In genomic region chr1:161977331-161977730, GRCm38 (mm10) we compare ENCODE assay signal across 22 mouse cellular contexts. TPM values are rescaled to one million over a fixed set of nuclear protein-coding genes. Genes with fewer than 3 reads are reported as not detected.
A peak's percentile ranks its signal among the peaks of the same experiment; 100 is the strongest.
DNase-seq lines count a peak whose midpoint lies in the region; ATAC-seq and TF ChIP-seq lines count a peak whose summit lies in the region.
"Had no signal": no experiment of that assay in that cellular context is flagged by ENCODE, and none has a peak within 500 bp of the region (broad histone marks: within the 10 kb centered on the region; RNA-seq: fewer than 3 reads in every experiment).

No protein-coding gene starts in this region.

- H3K4me1 ChIP-seq in kidney, embryonic 16.5 days (ENCODE audit: insufficient read depth, low read length), result peaks cover 45% of the 10 kb centered on the region
- H3K4me1 ChIP-seq in limb, embryonic 11.5 days (ENCODE audit: control insufficient read depth, insufficient read depth, low read length), result peaks cover 18% of the 10 kb centered on the region

- intact Hi-C loops in gastrocnemius, adult 2 months (cut with DNase I), result loop anchor here (10.0 kb wide), 1 partner anchor 223 kb away; no protein-coding TSS in a partner anchor

- no peak overlapping the region for H3K9ac ChIP-seq in kidney, embryonic 16.5 days (replicated peaks; ENCODE audit: low read length)
- no peak overlapping the region for H3K9ac ChIP-seq in limb, embryonic 11.5 days (ENCODE audit: low read length)

- peak; percentile 56 for DNase-seq in gastrocnemius, adult 2 months
- DNase-seq in gastrocnemius, postnatal 4 days (ENCODE audit: low spot score in 2 of 2), result no peak
- no peak for DNase-seq in kidney, postnatal 10 days
- peak; percentile 91 for DNase-seq in adipocyte (ENCODE audit: low spot score)
- no peak for DNase-seq in limb, embryonic 11.5 days (ENCODE audit: low spot score)
- DNase-seq in thymus, postnatal 10 days (ENCODE audit: low spot score in 2 of 2), result no peak
- DNase-seq in spleen, postnatal 4 days (ENCODE audit: low spot score in 2 of 2), result no peak
- DNase-seq: cerebellum, adult 18-20 months; kidney, postnatal 36 days; lung, adult 18-20 months; right cerebral cortex, adult 18-20 months; thymus, adult 2 months had no signal

- TF ChIP-seq CTCF in gastrocnemius, adult 2 months (IDR thresholded peaks at IDR 0.05), result no peak

- no peaks in the 10 kb centered on the region for H3K36me3 ChIP-seq in kidney, embryonic 16.5 days (ENCODE audit: insufficient read depth, low read length)
- no peaks in the 10 kb centered on the region for H3K36me3 ChIP-seq in limb, embryonic 11.5 days (ENCODE audit: control insufficient read depth, insufficient read depth, low read length)

- H3K27ac ChIP-seq in gastrocnemius, adult 2 months, result peak overlapping the region; percentile 38
- H3K27ac ChIP-seq in kidney, embryonic 16.5 days (ENCODE audit: low read length), result 0 out of 2 replicates have a peak overlapping the region, but pooled peaks have one; percentile 24
- peak overlapping the region; percentile 60 for H3K27ac ChIP-seq in limb, embryonic 11.5 days (replicated peaks; ENCODE audit: low read depth, low read length)

- H3K4me2 ChIP-seq in kidney, embryonic 16.5 days (replicated peaks; ENCODE audit: low read depth, low read length), result no peak overlapping the region
- H3K4me2 ChIP-seq in limb, embryonic 11.5 days (ENCODE audit: low read depth, severe bottlenecking), result no peak overlapping the region

- no peak for ATAC-seq in kidney, embryonic 16.5 days (ENCODE audit: low FRiP score, low TSS enrichment)
- ATAC-seq in limb, embryonic 11.5 days (ENCODE audit: insufficient number of reproducible peaks, low FRiP score, low TSS enrichment, low read depth), result no peak

- no peak overlapping the region for H3K4me3 ChIP-seq in gastrocnemius, adult 2 months
- H3K4me3 ChIP-seq in kidney, embryonic 16.5 days (ENCODE audit: low read length), result no peak overlapping the region
- no peak overlapping the region for H3K4me3 ChIP-seq in limb, embryonic 11.5 days (ENCODE audit: low read depth, low read length)

- WGBS in kidney, embryonic 16.5 days, result 53% methylated on average over 4 of the region's 4 CpGs
- 72% methylated on average over 4 of the region's 4 CpGs for WGBS in limb, embryonic 11.5 days

- H3K9me3 ChIP-seq in kidney, embryonic 16.5 days (ENCODE audit: low read length), result no peaks in the 10 kb centered on the region
- no peaks in the 10 kb centered on the region for H3K9me3 ChIP-seq in limb, embryonic 11.5 days (ENCODE audit: control insufficient read depth, low read length)

- no peaks in the 10 kb centered on the region for H3K27me3 ChIP-seq in kidney, embryonic 16.5 days (ENCODE audit: insufficient read depth, low read length)
- no peaks in the 10 kb centered on the region for H3K27me3 ChIP-seq in limb, embryonic 11.5 days (ENCODE audit: control insufficient read depth, insufficient read depth, low read length)

RNA-seq across cellular contexts. Expression of gene 4930558K02Rik, which starts 2.1 kb away (rescaled TPM):
- total RNA-seq in gastrocnemius, adult 2 months (2021), result not detected
- under 1 TPM in 1 of 2 experiments, not detected in 1; 0.29 TPM for total RNA-seq in gastrocnemius, postnatal 4 days (2021)
- not detected in 2 replicates for polyA plus RNA-seq in kidney, embryonic 16.5 days (2015; fragmentation: Nextera tagmentation; extraction: Ambion mirVana)
- polyA plus RNA-seq in limb, embryonic 11.5 days (2014; fragmentation: Nextera tagmentation; extraction: Ambion mirVana), result not detected in 2 replicates
- total RNA-seq: layer of hippocampus, postnatal 14 days; left cerebral cortex, postnatal 36 days; megakaryocyte progenitor cell, adult 5-6 weeks; MEL; monocyte, adult 5-6 weeks had no signal
- polyA plus RNA-seq: brain, embryonic 14.5 days; C2C12; hindbrain, embryonic 11.5 days; intestine, postnatal 0 days; thymus, adult 2 months had no signal

RNA-seq across cellular contexts. Expression of gene Pigc, which starts 8.3 kb away (rescaled TPM):
- 10 to 100 TPM; 14.4 to 15.6 TPM for total RNA-seq in gastrocnemius, adult 2 months (2021)
- 10 to 100 TPM; 18.8 to 21.0 TPM for total RNA-seq in gastrocnemius, postnatal 4 days (2021)
- 42.5 and 46.7 TPM in 2 replicates for polyA plus RNA-seq in kidney, embryonic 16.5 days (2015; fragmentation: Nextera tagmentation; extraction: Ambion mirVana)
- 46.6 and 49.8 TPM in 2 replicates for polyA plus RNA-seq in limb, embryonic 11.5 days (2014; fragmentation: Nextera tagmentation; extraction: Ambion mirVana)

Comparison
In these comparisons a context has a peak if more than half of its experiments do, and no peak if none do; other contexts are left out.
1. DNase-seq: peak in gastrocnemius, adult 2 months (single experiment) and adipocyte (single experiment); none in gastrocnemius, postnatal 4 days (0 of 2), kidney, postnatal 10 days (single experiment), limb, embryonic 11.5 days (single experiment), thymus, postnatal 10 days (0 of 2) and spleen, postnatal 4 days (0 of 2).
2. Peak in every context shown above with its lines, with median percentiles within 50 percentile points of each other: H3K27ac ChIP-seq.